Mouse (Mus musculus) mouse trophoblast stem cell (cell line): Measurements from ENCODE around the gene Gsdma3.

ENCODE experiments used
- in situ Hi-C, 2 experiments: fragments of 300-500 bp; cut with MseI, MboI; formaldehyde crosslinking; loops; 2 replicates in 1 of 2; 3 replicates in 1 of 2; pipeline ENCODE4 v1.15.1; 2025

The Gsdma3 gene

DNA sequence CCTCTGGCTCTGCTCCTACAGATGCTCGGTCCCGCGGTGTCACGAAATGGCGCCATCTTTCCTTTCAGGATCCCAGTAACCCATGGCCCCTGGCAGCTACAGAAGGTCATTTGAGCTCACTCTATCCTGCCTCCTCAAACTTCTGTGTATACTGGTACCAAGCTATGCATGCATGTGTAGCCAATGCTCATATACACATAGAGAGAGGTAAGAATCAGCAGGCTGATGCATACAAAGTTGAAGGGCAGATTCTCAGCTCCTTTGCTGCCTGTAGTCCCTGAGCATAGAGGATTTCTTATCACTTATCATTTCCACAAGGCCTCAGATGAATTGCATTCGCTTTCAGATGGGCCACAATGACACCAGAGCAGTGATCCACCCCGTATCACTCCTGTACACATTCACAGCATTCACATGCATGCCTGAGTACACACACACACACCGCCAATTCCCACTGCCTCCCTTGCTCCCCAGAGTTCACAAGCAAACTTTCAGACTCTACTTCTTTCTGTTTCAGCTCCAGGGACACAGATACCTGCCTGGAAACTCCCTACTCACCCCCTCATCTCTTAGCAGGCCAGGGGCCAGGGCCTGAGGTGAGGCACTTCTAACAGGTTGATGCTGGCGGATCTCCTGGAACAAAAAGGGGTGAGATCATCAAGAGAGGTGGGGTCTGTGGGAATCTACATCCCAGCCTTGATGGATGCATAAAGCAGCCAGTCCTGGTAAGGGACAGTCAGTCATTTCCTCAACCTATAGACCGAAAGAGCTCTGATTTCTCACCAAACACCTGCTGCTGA lies at the start of gene Gsdma3, which contains the start of gene Gm12355:
Gene Gsdma3 (plus strand): TSS at position 750 of the 800 bp plus-strand sequence.
Gene Gm12355 (minus strand): TSS at position 51 of the 800 bp plus-strand sequence.
- in situ Hi-C loops: no loop called here

DNA sequence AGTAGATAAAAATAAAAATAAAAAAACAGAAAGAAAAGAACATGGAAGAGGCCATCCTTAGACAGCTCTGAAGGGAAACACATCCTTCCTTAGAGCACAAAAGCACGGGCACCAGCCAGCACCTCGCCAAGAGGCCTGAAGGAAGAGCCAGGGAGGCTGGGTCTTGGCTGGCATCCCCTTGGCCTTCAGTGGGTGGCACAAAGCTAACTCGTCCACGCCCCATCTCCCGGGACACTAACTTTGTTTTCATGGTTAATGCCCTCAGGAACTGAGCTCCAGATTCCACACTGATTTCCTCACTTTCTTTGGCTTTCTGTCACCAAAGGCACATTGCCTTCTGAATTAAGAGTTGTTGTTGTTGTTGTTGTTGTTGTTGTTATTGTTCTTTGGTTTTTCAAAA lies 48.4 kb upstream of the Gsdma3 start:
- in situ Hi-C loops: no loop called here

DNA sequence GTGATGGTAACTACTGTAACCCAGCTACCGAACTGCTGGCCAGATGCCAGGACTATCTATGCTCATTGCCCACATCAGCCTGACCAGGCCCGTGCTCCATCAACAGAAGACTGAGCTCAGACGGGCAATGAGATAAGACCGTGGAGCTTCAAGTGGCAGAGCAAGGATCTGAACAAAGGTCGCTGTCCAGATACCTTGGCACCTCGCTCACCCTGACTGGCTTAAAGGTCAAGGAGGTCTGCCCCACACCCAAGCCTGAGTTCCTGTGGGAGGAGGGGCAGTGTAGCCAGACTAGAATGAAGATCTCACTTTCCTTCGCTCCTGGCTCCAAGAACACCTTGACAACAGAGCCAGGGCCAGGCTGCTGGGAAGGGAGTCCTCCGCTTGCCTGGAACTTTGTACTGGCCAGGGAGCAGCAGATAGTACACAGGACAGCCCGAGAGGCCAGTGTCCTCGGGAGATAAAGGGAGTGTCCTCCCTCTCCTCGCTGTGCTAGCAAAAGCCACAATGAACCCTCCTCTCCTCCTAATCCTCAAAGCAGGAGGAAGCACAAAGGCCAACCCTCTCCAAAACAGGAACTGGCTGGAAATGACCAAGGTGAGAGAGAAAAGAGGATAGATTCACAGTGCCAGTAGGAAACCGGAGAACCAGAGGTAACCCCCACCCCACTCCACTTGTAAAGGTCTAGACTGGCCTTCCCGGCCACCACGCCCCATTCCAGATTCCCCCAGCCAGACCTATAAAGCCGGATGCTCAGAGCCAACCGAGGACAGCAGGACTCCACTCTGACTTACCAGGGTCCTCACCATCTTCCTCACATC lies 45.6 kb upstream of the Gsdma3 start:
- in situ Hi-C loops: no loop called here

DNA sequence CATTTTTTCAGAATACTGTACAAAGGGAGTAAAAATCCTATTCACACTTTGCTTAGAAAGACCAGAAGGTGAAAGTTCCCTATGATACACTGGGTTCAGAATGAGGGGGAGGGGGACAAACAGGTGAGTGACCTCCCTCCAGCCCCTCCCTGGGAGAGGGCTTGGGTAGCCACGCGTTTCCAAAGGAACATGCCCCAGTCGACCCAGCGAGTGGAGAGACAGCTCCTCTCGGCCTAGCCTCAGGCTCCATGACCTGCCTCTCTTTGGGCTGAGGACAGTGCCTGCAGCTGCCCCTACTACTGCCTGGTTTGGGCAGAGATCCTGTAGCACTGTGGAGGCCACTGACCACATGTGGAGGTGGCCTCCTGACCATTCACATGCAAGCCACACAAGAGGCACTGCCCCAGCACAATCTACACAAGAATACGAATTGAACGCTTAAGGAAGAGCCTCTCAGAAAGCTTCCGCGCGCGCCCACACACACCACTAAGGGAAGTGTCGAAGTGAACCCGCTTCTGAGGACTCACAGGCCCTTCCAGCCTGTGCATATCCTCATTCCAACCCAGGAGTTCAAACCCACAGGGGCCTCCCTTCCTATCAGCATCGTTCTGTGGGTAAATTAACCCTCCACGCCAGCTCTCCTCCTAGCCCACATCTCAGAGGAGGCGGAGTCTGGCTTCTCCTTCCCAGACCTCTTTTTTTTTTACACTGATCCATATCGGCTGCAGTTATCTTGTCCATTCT lies 44.7 kb upstream of the Gsdma3 start:
- in situ Hi-C loops: no loop called here

DNA sequence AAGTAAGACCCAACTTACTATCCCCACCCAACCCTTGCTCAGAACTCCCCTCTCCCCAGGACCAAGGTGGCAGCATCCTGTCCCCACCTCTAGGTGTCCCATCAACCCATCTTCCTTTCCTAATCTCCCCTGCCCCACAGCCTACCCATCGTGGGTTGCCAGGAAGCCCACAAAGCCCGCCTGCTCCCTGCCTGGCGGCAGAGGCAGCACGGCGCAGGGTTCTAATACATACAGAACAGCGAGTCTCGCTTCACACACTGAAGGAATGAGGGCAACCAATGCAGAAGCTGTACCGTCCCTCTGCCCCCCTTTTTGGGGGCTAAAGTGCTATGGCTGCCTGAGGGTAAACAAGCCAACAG lies 44.2 kb upstream of the Gsdma3 start:
- in situ Hi-C loops: no loop called here

DNA sequence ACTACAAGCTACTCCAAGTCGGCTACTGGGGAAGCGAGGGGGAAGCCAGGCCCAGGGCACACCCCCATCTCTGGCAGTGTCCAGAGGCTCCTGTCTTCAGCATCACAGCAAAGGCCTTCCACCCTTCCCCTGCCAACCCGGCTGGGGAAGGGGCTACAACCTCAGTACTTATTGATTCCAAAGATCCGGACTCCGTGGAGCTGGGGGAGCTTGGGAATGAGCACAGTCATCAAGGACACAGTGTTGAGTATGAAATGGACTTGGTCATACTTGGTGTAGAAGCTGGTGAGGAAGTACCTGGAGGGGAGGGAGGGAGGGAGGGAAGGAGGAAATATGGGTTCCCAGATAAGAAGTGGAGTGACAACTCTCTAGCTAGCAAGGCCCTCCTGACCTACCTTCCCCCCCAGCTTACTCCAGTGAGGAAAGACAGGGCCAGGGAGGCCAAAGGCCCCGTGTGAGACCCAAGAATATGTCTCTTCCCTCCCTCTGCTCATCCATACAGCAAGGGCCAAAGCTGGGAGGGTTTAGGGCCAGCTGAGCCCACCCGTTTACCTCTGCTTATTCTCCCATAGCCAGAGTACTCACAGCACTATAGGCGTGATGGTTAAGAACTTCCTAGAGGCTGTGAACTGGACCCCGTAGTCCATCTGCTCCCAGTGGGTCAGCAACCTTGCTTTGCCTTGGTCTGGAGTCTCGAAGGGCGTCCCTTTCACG lies 43.5 kb upstream of the Gsdma3 start:
- in situ Hi-C loops: no loop called here

DNA sequence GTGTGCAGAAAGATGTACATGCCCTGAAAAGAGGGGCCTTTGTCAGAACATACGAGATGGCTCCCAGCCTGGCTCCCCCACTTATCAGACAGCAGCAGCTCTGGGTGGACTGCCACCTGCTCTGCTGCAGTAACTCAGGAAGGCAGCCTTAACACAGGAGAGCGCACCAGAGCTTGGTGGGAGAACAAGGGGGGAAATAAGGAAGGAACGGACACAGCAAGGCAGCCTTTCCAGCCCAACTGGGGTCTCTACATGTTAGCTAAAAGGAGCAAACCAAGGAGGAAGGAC lies 43.0 kb upstream of the Gsdma3 start:
- in situ Hi-C loops: no loop called here

DNA sequence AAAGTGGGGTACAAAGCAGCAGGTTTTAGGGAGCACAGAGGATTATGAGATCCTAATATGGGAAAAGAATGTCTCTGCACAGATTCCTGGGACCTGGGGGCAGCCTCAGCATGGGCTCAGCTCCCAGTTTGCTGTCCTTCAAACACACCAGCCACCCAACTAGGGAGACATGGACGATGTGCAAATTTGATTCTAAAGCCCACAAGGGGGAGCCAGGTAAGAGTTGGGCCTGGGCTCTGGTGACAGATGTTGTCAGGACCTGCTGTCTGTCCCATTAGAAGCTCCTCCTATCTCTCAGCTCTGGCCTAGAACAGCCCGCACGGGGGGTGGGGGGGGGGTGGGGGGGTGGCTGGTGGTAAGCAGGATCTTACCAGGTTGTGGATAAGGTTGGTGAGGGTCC lies 42.6 kb upstream of the Gsdma3 start:
- in situ Hi-C loops: no loop called here

DNA sequence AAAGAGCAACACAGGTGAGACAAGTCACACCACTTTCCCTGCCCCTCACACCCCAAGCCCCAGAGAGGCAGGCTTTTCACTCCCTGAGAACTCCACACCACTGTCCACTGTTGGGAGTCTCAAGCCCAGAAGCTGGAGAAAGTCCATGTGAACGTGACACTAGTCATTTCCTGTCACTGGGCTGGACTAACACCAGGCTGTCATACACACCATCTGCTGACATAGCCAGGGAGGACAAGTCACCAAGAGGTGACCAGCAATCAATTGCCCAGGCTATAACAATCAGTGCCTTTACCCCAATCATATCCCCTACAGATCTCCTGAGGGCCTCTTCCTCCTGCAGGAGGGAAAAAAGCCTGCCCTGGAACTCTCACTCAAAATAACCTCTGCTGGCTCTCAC lies 42.0 kb upstream of the Gsdma3 start:
- in situ Hi-C loops: no loop called here

DNA sequence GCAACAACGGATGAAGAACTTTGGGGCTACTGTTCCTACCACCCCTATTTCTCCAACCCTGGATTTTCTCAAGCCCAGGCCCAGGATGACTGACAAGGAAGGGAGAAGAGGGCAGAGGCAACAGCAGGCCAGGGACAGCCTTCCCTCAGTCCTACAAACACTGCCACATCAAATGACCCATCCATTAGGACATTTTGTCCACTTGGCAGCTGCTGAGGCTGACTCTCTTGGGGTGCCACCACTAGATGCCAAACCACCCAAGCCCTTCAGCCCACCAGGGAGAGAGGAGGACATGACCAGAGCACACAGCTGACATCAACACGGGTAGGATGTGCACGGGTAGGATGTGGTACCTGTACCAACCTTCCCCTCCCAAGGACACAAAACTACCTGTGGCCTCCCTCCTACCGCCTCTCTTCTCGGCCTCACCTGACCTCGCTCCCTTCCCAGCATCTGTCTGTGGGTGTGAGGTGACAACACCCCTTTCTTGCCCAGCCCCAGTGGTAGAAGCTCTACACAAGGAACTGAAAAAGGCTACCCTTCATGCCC lies 41.5 kb upstream of the Gsdma3 start:
- in situ Hi-C loops: no loop called here

DNA sequence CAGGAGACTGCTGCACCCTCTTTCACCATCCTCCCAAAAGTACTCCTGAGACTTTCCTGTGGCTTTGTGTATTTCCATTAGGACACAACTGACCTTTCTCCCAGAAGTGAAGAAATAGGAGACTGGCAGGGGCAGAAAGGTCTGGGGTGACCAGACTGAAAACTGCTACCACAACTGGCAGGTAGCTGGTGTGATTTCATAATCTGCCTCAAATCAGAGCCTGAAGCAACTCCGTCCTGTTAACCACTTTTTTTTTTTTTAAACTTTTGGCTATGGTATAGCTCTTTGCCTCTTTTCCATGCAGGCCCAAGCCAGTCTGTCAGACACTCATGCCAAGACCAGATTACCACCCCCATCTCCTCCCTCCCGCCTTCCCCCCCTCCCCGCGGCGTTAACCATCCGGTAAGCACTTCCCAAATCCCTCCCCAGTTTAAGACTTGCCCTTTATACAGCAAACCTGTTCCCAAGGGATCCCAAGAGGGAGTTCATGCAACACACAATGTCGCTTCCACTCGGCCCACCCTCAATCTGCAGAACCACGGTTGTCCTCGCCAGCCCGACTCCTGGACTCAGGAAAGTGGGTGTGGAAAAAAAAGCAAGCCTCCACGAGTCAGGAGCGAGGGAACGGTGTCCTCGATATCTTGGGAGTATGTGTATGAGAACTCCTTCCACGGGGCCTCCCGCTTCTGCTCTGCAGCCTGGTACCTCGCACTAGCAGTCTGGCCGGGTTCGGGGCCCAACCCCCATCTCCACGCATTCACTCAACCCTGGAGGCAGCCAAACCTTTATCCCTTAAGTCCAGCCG lies 39.9 kb upstream of the Gsdma3 start:
- in situ Hi-C loops: no loop called here

DNA sequence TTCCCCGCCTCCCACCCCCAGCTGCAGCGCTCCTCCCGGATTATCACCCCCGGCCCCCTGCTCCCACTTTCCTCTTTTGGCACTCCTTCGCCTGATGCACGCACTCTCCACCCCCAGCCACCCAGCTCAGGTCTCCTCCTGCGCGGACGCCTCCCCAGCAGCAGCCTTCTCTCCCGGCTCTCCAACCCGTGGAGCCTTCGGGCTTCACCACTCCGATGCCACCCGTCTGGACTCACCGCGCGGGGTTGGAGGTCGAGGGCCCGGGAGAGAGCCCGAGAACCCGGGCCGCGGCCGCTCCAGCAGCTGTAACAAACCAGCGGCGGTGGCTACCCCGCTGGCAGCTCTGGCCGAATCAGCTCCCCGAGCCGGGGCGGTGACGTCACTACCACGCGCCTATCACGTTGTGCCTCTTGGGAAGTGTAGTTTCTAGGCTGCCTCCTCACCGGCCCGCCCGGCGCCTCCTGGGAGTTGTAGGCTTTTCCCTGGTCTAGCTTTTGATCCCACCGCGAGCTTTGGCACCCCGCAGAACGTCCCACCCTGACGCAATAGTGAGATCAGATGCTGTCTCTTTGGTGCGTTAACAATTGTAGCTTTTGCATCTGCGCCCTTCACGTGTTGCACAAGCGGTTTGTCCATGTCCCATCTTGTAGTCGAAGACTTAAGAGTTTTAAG lies 39.1 kb upstream of the Gsdma3 start, which contains the start of gene Ormdl3:
Gene Ormdl3 (minus strand): TSS at position 477 of the 672 bp plus-strand sequence.
- in situ Hi-C loops: no loop called here

DNA sequence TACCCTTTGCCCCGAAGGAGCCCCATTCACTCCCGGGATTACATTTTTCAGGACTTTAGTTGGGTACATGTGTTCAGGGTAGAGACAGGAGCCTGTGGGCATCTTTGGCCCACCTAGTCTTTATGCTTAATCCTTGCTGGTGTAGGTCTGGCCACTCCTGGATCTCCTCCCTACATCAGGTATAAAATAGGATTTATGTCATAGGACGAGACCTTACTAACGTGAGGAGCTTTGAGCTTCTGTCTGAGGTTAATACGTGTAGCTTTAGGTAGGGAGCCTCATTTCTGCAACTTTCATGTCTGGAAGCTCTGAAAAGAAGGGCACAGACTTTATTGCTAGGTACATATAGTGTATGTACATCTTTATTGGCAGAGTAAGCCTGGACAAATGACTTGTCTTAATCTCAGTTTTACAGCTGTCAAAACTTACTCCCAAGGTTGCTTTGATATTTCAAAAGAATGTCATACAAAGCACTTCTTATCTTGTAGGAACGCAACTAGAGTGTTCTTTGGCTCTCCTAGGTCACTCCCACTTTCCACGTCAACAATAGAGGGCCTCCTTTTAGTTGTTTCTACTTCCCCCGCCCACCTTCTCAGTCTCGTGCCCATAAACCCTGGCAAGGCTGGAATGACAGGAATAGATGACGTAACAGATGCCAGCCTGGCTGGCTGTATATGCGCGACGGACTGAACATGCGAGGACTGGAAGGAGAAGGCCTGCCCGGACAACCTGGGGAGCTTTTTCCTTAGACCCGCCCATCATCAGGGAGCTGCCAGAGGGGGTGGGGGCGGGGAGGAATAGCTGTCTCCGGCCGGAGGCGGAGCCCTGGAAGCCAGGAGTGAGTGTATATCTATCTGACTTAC lies 38.2 kb upstream of the Gsdma3 start:
- in situ Hi-C loops: no loop called here

DNA sequence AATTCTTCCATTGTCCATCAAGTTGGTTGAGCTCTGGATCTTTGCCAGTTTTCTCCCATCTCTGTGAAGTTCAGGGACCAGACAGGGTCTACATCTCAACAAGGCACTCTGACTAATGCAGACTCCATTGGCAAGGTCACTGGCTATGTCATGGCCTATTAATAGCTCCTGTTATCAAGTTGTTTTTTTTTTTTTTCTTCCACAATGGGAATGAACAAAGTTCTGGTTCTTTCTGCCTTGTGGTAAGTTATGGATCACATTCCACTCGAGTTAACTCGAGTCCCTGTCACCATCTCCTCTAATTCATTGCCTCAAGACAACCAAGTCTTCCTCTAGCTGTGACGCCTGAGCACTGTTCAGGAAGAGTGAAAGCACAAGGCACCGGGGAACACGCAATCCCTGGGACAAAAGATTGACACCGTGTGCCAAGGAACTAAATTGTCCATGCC lies 37.3 kb upstream of the Gsdma3 start:
- in situ Hi-C loops: no loop called here

DNA sequence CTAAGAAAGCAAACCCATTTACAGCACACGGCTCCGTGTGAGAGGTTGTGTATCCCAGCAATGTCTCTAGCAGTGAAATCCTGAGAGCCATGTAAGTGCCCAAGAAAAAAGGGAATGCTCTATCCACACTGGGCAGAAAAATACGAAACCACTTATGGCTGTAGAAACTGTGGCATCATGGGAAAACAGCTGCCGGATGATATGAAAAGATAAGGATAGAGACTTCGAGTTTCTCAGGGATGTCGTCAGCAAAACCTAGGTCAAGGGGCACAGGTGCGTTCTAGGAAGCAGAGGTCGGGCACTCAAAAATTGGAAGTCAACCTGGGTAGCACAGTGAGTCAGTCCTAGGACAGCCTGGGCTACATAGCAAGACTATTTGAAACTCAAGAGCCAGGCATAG lies 36.9 kb upstream of the Gsdma3 start:
- in situ Hi-C loops: no loop called here

DNA sequence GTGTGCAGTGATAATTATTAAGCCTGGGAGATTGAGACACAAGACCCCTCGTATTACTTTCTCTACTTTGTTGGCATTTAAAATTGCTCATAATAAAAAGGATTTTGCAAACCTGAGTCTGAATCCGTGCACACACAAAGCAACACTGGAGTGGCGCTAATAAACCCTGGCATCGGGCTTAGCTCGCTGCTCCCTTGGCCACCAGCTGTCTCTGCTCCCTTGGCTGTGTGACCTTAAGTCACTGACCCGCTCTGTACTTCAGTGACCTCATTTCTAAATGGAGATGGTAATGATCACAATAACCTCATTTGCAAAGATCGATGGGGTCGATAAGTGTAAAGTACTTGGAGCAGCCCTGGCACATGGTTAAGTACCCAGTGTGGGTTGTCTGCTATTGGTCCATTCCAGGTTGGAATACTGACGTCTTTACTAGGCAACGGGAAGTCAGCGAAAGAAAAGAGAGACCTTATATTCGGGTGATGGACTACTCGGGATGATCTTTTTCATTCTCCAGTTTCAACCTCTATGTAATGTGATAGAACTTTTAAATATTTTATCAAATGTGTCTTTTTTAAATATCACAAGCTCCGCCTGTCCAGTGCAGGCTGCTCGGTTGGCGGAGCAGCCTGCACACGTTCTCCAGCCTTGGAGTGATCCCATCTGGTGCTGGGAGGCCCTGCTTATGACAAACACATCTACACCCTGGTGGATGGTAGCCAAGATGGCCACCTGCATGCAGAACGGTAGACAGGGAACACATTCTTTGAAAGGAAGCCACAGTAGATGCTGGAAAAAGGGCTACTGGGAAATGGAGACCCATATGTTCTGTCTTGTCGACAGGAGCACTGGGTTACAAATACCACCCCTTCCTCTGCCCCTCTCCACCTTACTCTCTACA lies 35.4 kb upstream of the Gsdma3 start:
- in situ Hi-C loops: loop anchor here in 1 of 2 experiments (5.0 kb wide), 1 partner anchor 33 kb away; no protein-coding TSS in a partner anchor

DNA sequence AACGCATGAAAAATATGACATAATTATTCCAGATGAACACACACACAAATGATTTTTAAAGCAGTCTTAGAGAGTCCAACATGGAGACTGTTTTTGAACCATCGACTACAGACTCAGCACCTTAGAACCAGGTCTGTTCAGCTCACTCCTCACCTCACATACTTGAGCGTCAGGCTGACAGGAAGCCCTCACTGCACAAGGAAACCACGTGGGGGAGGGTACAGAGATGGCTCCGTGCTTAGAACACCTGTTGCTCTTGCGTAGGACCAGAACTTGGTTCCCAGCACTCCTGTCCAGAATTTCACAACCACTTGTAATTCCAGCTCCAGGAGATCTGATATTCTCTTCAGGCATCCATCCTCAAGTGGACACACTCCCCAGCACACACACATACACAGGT lies 31.1 kb upstream of the Gsdma3 start:
- in situ Hi-C loops: no loop called here

DNA sequence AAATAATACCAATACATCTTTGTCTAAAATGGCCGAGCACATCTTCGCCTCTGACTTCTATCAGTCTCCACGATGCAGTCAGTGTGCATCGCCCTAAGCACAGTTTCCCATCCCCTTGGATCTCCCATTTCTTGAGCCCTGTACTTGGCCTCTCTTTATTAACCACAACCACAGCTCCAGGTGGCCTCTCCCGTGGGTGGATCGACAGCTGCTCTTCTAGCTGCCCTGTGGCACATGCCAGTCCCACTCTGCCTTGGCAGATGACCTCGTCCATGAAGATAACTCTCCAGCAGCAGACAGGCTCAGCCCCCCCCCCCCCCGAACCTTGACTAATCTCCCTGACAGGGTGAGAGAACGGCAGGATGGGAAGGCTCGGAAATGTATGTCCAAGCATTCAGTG lies 30.7 kb upstream of the Gsdma3 start:
- in situ Hi-C loops: no loop called here
